In the genomic region with DNA sequence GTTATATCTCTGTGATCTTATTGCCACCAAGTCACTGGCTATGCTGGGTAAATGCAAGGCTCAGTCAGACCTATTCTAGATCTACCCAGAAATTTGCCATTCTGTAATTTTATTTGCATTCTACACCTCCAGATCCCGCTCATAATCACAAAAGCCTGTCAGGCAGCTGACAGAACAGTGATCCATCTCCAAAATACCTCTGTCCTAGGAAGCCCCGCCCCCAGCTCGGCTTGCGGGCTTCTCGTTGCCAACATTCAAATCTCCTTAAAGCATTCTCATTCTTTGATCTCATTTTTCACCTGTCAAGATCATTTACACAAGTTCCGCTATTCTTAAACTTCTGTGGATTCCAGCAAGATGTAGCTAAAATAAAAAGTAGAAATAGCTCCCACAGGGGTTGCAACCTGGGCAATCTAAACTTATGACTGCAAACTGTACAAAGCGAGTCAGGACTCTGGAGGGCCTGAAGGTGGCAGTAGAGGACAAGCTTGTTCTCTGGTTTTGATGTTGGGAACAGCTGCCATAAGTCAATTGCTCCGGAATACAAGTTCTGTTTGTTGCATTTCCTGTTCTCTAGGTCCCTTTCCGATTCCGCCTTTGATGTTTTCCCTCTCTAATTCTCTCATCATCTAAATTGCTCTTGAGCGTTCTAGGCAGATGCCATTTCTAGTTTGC, we compare ENCODE assay signal across 8 mouse cellular contexts. TPM values are rescaled to one million over a fixed set of nuclear protein-coding genes. Genes with fewer than 3 reads are reported as not detected.
DNase-seq lines count a peak whose midpoint lies in the region; ATAC-seq lines count a peak whose summit lies in the region.

No protein-coding gene starts in this region.

- ATAC-seq in megakaryocyte, adult 5-6 weeks (ENCODE audit: poor library complexity, severe bottlenecking), result peak; percentile 94

- peak; percentile 33 to 50 for DNase-seq in urinary bladder, adult 18-20 months (ENCODE audit: low spot score in 2 of 2)
- no peak for DNase-seq in urinary bladder, adult 2 months (ENCODE audit: low spot score)
- peak; percentile 88 for DNase-seq in embryo, embryonic 10 days (ENCODE audit: low spot score)
- peak; percentile 55 for DNase-seq in gastrocnemius, postnatal 10 days
- peak; percentile 58 for DNase-seq in hindlimb bud, embryonic 11.5 days (ENCODE audit: extremely low spot score, low read depth, low spot score)
- DNase-seq in left cerebral cortex, adult 18-20 months (ENCODE audit: low spot score in 2 of 2), result peak; percentile 64 to 77
- peak; percentile 40 for DNase-seq in right cerebral cortex, postnatal 25 days

RNA-seq across cellular contexts. Expression of gene Otud1, which starts 58.1 kb away (rescaled TPM):
- polyA plus RNA-seq in urinary bladder, adult 2 months (2012; rRNA removed), result 5.6 and 7.7 TPM in 2 replicates
- total RNA-seq in gastrocnemius, postnatal 10 days (2021), result 10 to 100 TPM; 17.6 to 25.0 TPM
- 10 to 100 TPM; 29.9 to 36.4 TPM for total RNA-seq in left cerebral cortex, adult 18-20 months (2021)
- 5.3 and 6.6 TPM in 2 replicates for total RNA-seq in megakaryocyte, adult 5-6 weeks (2015)
- 6.0 and 6.4 TPM in 2 replicates for total RNA-seq in megakaryocyte, adult 5-6 weeks (2017)
